ENCODE assay signal across 10 mouse cellular contexts in the genomic region with DNA sequence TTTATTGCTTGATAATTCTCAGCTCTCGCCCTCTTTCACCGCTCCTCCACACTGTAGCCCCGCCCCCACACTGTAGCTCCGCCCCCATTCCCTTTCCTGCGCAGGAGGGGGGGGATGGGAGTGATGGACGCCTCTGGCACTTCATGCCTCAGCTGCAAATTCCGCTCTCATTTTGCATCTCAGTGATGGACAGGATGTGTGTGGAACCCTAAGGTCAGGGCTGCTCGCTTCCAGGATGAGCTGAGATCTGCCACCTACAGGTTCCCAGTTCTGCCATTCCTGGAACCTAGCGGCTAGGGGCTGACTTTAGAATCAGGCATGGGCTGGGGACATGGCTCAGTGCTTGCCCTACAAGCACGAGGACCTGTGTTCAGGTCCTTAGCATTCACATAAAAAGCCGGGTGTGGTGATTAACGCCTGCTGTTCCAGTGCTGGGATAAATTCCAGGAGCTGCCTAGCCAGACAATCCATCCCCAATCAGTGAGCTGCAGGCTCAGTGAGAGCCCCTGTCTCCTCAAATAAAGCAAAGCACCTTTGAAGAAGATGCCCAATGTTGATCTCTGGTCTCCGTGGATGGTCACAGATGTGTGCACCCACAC. TPM values are rescaled to one million over a fixed set of nuclear protein-coding genes. Genes with fewer than 3 reads are reported as not detected.
DNase-seq lines count a peak whose midpoint lies in the region; ATAC-seq and TF ChIP-seq lines count a peak whose summit lies in the region.
"Had no signal": no experiment of that assay in that cellular context is flagged by ENCODE, and none has a peak within 500 bp of the region (broad histone marks: within the 10 kb centered on the region; RNA-seq: fewer than 3 reads in every experiment).

No protein-coding gene starts in this region.

- peak; percentile 43 for TF ChIP-seq CTCF in hindbrain, postnatal 0 days (IDR thresholded peaks at IDR 0.05; ENCODE audit: low read depth)
- no peak; the same call in 1 of the 2 replicates for TF ChIP-seq CTCF in left cerebral cortex, adult 2 months (IDR thresholded peaks at IDR 0.05)

- no peak for ATAC-seq in intestine, embryonic 14.5 days (replicated peaks; ENCODE audit: low FRiP score, low TSS enrichment, low read depth)
- ATAC-seq in intestine, embryonic 16.5 days: no peak
- peak; percentile 36; the same call in 1 of the 2 replicates for ATAC-seq in hindbrain, postnatal 0 days
- no peak for ATAC-seq in midbrain, embryonic 14.5 days (ENCODE audit: low FRiP score, low TSS enrichment)
- no peak for ATAC-seq in frontal cortex, adult (ENCODE audit: low TSS enrichment)

- peaks cover 10% of the 10 kb centered on the region; the same call in 1 of the 2 replicates for H3K4me1 ChIP-seq in intestine, embryonic 14.5 days (replicated peaks; ENCODE audit: control insufficient read depth, insufficient read depth, low read length)
- H3K4me1 ChIP-seq in intestine, embryonic 16.5 days (ENCODE audit: control insufficient read depth, insufficient read depth, low read length): 0 out of 2 replicates have a peak, but pooled peaks cover 2% of the 10 kb centered on the region
- H3K4me1 ChIP-seq in hindbrain, postnatal 0 days (ENCODE audit: insufficient read depth, low read length): peaks cover 10% of the 10 kb centered on the region
- H3K4me1 ChIP-seq in midbrain, embryonic 14.5 days (ENCODE audit: control insufficient read depth, insufficient read depth, low read length): peaks cover 28% of the 10 kb centered on the region

- no peaks in the 10 kb centered on the region for H3K36me3 ChIP-seq in intestine, embryonic 14.5 days (ENCODE audit: control insufficient read depth, insufficient read depth, low read length)
- H3K36me3 ChIP-seq in intestine, embryonic 16.5 days (ENCODE audit: control insufficient read depth, insufficient read depth, low read length): no peaks in the 10 kb centered on the region
- no peaks in the 10 kb centered on the region for H3K36me3 ChIP-seq in hindbrain, postnatal 0 days (ENCODE audit: insufficient read depth, low read length)
- H3K36me3 ChIP-seq in midbrain, embryonic 14.5 days (ENCODE audit: control insufficient read depth, insufficient read depth, low read length): no peaks in the 10 kb centered on the region
- H3K36me3 ChIP-seq: embryonic facial prominence, embryonic 15.5 days had no signal

- no peaks in the 10 kb centered on the region for H3K27me3 ChIP-seq in intestine, embryonic 14.5 days (replicated peaks; ENCODE audit: control insufficient read depth, insufficient read depth, low read length)
- no peaks in the 10 kb centered on the region for H3K27me3 ChIP-seq in intestine, embryonic 16.5 days (replicated peaks; ENCODE audit: control insufficient read depth, insufficient read depth, low read length)
- H3K27me3 ChIP-seq in hindbrain, postnatal 0 days (ENCODE audit: insufficient read depth, low read length): no peaks in the 10 kb centered on the region
- H3K27me3 ChIP-seq in midbrain, embryonic 14.5 days (ENCODE audit: control insufficient read depth, insufficient read depth, low read length): no peaks in the 10 kb centered on the region; the same call in 1 of the 2 replicates
- H3K27me3 ChIP-seq: embryonic facial prominence, embryonic 15.5 days had no signal

- DNase-seq in intestine, embryonic 14.5 days (ENCODE audit: low spot score): no peak
- peak; percentile 80 for DNase-seq in embryo, embryonic 9.5 days (ENCODE audit: extremely low spot score)
- DNase-seq in hindbrain, postnatal 0 days (ENCODE audit: low spot score): peak; percentile 58
- peak; percentile 75 for DNase-seq in midbrain, embryonic 14.5 days
- no peak for DNase-seq in layer of hippocampus, postnatal 36 days
- DNase-seq in left cerebral cortex, adult 2 months (ENCODE audit: extremely low spot score in 1 of 2, low spot score in 2 of 2): no peak

- no peaks in the 10 kb centered on the region for H3K9me3 ChIP-seq in intestine, embryonic 14.5 days (ENCODE audit: control insufficient read depth, low read length)
- H3K9me3 ChIP-seq in intestine, embryonic 16.5 days (ENCODE audit: control insufficient read depth, low read length): no peaks in the 10 kb centered on the region
- no peaks in the 10 kb centered on the region for H3K9me3 ChIP-seq in hindbrain, postnatal 0 days (ENCODE audit: low read length)
- no peaks in the 10 kb centered on the region for H3K9me3 ChIP-seq in midbrain, embryonic 14.5 days (ENCODE audit: control insufficient read depth, low read length)
- H3K9me3 ChIP-seq: embryonic facial prominence, embryonic 15.5 days had no signal

- 8% methylated on average over 13 of the region's 13 CpGs for WGBS in intestine, embryonic 14.5 days
- WGBS in intestine, embryonic 16.5 days: 7% methylated on average over 13 of the region's 13 CpGs
- 7% methylated on average over 13 of the region's 13 CpGs for WGBS in hindbrain, postnatal 0 days
- 7% methylated on average over 13 of the region's 13 CpGs for WGBS in midbrain, embryonic 14.5 days

- no peak overlapping the region for H3K4me3 ChIP-seq in intestine, embryonic 14.5 days (ENCODE audit: low read depth, low read length)
- no peak overlapping the region for H3K4me3 ChIP-seq in intestine, embryonic 16.5 days (ENCODE audit: low read length)
- no peak overlapping the region for H3K4me3 ChIP-seq in hindbrain, postnatal 0 days (ENCODE audit: low read length)
- H3K4me3 ChIP-seq in midbrain, embryonic 14.5 days (replicated peaks; ENCODE audit: low read depth, low read length): no peak overlapping the region
- H3K4me3 ChIP-seq in left cerebral cortex, adult 2 months: no peak overlapping the region
- H3K4me3 ChIP-seq: embryonic facial prominence, embryonic 15.5 days had no signal

- intact Hi-C loops in left cerebral cortex, adult 2 months (cut with DNase I): no loop called here

- H3K4me2 ChIP-seq in intestine, embryonic 14.5 days (ENCODE audit: low read length): 0 out of 2 replicates have a peak overlapping the region, but pooled peaks have one; percentile 9
- no peak overlapping the region for H3K4me2 ChIP-seq in intestine, embryonic 16.5 days (ENCODE audit: low read depth, low read length)
- H3K4me2 ChIP-seq in hindbrain, postnatal 0 days (ENCODE audit: low read depth, low read length): 0 out of 2 replicates have a peak overlapping the region, but pooled peaks have one; percentile 31
- H3K4me2 ChIP-seq in midbrain, embryonic 14.5 days (ENCODE audit: low read length): peak overlapping the region; percentile 12; the same call in 1 of the 2 replicates
- H3K4me2 ChIP-seq: embryonic facial prominence, embryonic 15.5 days had no signal

- no peak overlapping the region for H3K9ac ChIP-seq in intestine, embryonic 14.5 days (ENCODE audit: low read length)
- no peak overlapping the region for H3K9ac ChIP-seq in intestine, embryonic 16.5 days (ENCODE audit: low read depth, low read length)
- H3K9ac ChIP-seq in hindbrain, postnatal 0 days (replicated peaks; ENCODE audit: low read length): no peak overlapping the region
- no peak overlapping the region for H3K9ac ChIP-seq in midbrain, embryonic 14.5 days (replicated peaks; ENCODE audit: low read length)
- H3K9ac ChIP-seq: embryonic facial prominence, embryonic 15.5 days had no signal

- H3K27ac ChIP-seq in intestine, embryonic 14.5 days (ENCODE audit: low read depth): no peak overlapping the region
- H3K27ac ChIP-seq in intestine, embryonic 16.5 days (ENCODE audit: low read length): no peak overlapping the region
- H3K27ac ChIP-seq in hindbrain, postnatal 0 days: no peak overlapping the region; the same call in 1 of the 2 replicates
- 0 out of 2 replicates have a peak overlapping the region, but pooled peaks have one; percentile 39 for H3K27ac ChIP-seq in midbrain, embryonic 14.5 days (replicated peaks; ENCODE audit: low read depth, low read length)
- H3K27ac ChIP-seq in left cerebral cortex, adult 2 months: no peak overlapping the region
- H3K27ac ChIP-seq: embryonic facial prominence, embryonic 15.5 days; macrophage had no signal

RNA-seq across cellular contexts. Expression of a gene that starts 47.4 kb away (rescaled TPM):
- polyA plus RNA-seq in intestine, embryonic 14.5 days (2014; fragmentation: Nextera tagmentation; extraction: Ambion mirVana): 12.6 and 13.8 TPM in 2 replicates
- 6.6 and 6.8 TPM in 2 replicates for polyA plus RNA-seq in intestine, embryonic 16.5 days (2015; fragmentation: Nextera tagmentation; extraction: Ambion mirVana)
- 56.4 and 64.9 TPM in 2 replicates for total RNA-seq in hindbrain, postnatal 0 days (2014; rRNA removed)
- 18.3 and 19.7 TPM in 2 replicates for polyA plus RNA-seq in hindbrain, postnatal 0 days (2015; fragmentation: Nextera tagmentation; extraction: Ambion mirVana)
- 34.0 and 35.1 TPM in 2 replicates for polyA plus RNA-seq in midbrain, embryonic 14.5 days (2014; fragmentation: Nextera tagmentation; extraction: Ambion mirVana)
- total RNA-seq in layer of hippocampus, postnatal 36 days (2021): 10 to 100 TPM; 67.5 to 75.6 TPM
- total RNA-seq in left cerebral cortex, adult 2 months (2021): 10 to 100 TPM; 58.5 to 62.9 TPM

Comparison
In these comparisons a context has a peak if more than half of its experiments do, and no peak if none do; other contexts are left out.
1. DNase-seq: peak in embryo, embryonic 9.5 days (single experiment), hindbrain, postnatal 0 days (single experiment) and midbrain, embryonic 14.5 days (single experiment); none in intestine, embryonic 14.5 days (single experiment), layer of hippocampus, postnatal 36 days (0 of 2) and left cerebral cortex, adult 2 months (0 of 2).